Mouse (Mus musculus) erythroblast, adult 5-6 weeks (primary cell): ENCODE data around the gene Zkscan16. TPM values are rescaled to one million over a fixed set of nuclear protein-coding genes. Genes with fewer than 3 reads are reported as not detected.

Source experiments
- ATAC-seq: replicated peaks from 2 replicates; pipeline ENCODE4 v1.8.0; 2016; ENCODE audit warnings: moderate number of reproducible peaks, mild to moderate bottlenecking, moderate TSS enrichment, inconsistent platforms; ENCODE audit not compliant: poor library complexity, low FRiP score, severe bottlenecking
- total RNA-seq, 2 experiments: library from RNA; stranded (forward) in 1 of 2; stranded (reverse) in 1 of 2; fragments of 150-400 nt in 1 of 2; fragments of 200-764, 138-1000 nt in 1 of 2; gene quantifications; 2 replicates each; pipeline versions ENCODE4 v1.2.3 to v1.2.4; 2015 to 2017; ENCODE audit warnings: low replicate concordance in 2 of 2

The Zkscan16 gene
- total RNA-seq, 2 experiments from 2014 or later: not detected

GRCm38 (mm10) chr4:58994762-58995161, 51.3 kb downstream of the Zkscan16 start, which contains the start of gene Dnajc25:
Gene Dnajc25 (plus strand): TSS chr4:58995062.
- no peak for ATAC-seq

GRCm38 (mm10) chr4:58995251-58995693, 51.8 kb downstream of the Zkscan16 start:
- ATAC-seq: no peak

- no peak for ATAC-seq
Measured at GRCm38 (mm10) chr4:58997081-58997480, 53.7 kb downstream of the Zkscan16 start.

- no peak for ATAC-seq
Measured at GRCm38 (mm10) chr4:58998688-58999087, 55.3 kb downstream of the Zkscan16 start.

- 0 out of 2 replicates have a peak, but pooled peaks have one; percentile 48 for ATAC-seq
Measured at GRCm38 (mm10) chr4:58999686-59000085, 56.3 kb downstream of the Zkscan16 start.

GRCm38 (mm10) chr4:59000614-59001013, 57.2 kb downstream of the Zkscan16 start:
- no peak for ATAC-seq

- peak; percentile 97 for ATAC-seq
Measured at GRCm38 (mm10) chr4:59002948-59003805, 59.7 kb downstream of the Zkscan16 start, which contains the start of gene Gm20503. Gene Gm20503 (plus strand): TSS chr4:59003210.

GRCm38 (mm10) chr4:59003806-59004200, 60.4 kb downstream of the Zkscan16 start:
- ATAC-seq: 0 out of 2 replicates have a peak, but pooled peaks have one; percentile 4

- ATAC-seq: no peak
Measured at GRCm38 (mm10) chr4:59006211-59006610, 62.8 kb downstream of the Zkscan16 start.

- ATAC-seq: no peak
Measured at GRCm38 (mm10) chr4:59007016-59007415, 63.6 kb downstream of the Zkscan16 start.

Other genes starting within 250 kb of the Zkscan16 start
- gene Olfr267, start 155.9 kb upstream of the Zkscan16 start, total RNA-seq (2015; ENCODE audit: low replicate concordance): not detected in 2 replicates
- 0.28 TPM in 1 of 2 replicates, not detected in the other for gene Olfr267, start 155.9 kb upstream of the Zkscan16 start, total RNA-seq (2017; ENCODE audit: low replicate concordance)
- gene Ecpas, start 30.9 kb upstream of the Zkscan16 start, total RNA-seq (2015; ENCODE audit: low replicate concordance): 21.9 and 26.1 TPM in 2 replicates
- gene Ecpas, start 30.9 kb upstream of the Zkscan16 start, total RNA-seq (2017; ENCODE audit: low replicate concordance): 19.1 and 27.2 TPM in 2 replicates
- gene Ptgr1, start 43.5 kb downstream of the Zkscan16 start, total RNA-seq (2015; ENCODE audit: low replicate concordance): 14.6 and 25.0 TPM in 2 replicates
- gene Ptgr1, start 43.5 kb downstream of the Zkscan16 start, total RNA-seq (2017; ENCODE audit: low replicate concordance): 6.0 and 8.3 TPM in 2 replicates
- gene Dnajc25, start 51.4 kb downstream of the Zkscan16 start, total RNA-seq (2015; ENCODE audit: low replicate concordance): 2.9 and 3.1 TPM in 2 replicates
- 3.3 and 4.2 TPM in 2 replicates for gene Dnajc25, start 51.4 kb downstream of the Zkscan16 start, total RNA-seq (2017; ENCODE audit: low replicate concordance)
- not detected in 2 replicates for gene Gm20503, start 59.6 kb downstream of the Zkscan16 start, total RNA-seq (2015; ENCODE audit: low replicate concordance)
- not detected in 2 replicates for gene Gm20503, start 59.6 kb downstream of the Zkscan16 start, total RNA-seq (2017; ENCODE audit: low replicate concordance)
- gene Gng10, start 91.5 kb downstream of the Zkscan16 start, total RNA-seq (2015; ENCODE audit: low replicate concordance): 27.2 and 34.6 TPM in 2 replicates
- 11.2 and 17.6 TPM in 2 replicates for gene Gng10, start 91.5 kb downstream of the Zkscan16 start, total RNA-seq (2017; ENCODE audit: low replicate concordance)
- not detected in 2 replicates for gene AI481877, start 195.4 kb downstream of the Zkscan16 start, total RNA-seq (2015; ENCODE audit: low replicate concordance)
- gene AI481877, start 195.4 kb downstream of the Zkscan16 start, total RNA-seq (2017; ENCODE audit: low replicate concordance): not detected in 2 replicates
- gene Ugcg, start 245.6 kb downstream of the Zkscan16 start, total RNA-seq (2015; ENCODE audit: low replicate concordance): 33.2 and 33.4 TPM in 2 replicates
- gene Ugcg, start 245.6 kb downstream of the Zkscan16 start, total RNA-seq (2017; ENCODE audit: low replicate concordance): 20.6 and 37.6 TPM in 2 replicates